Mouse (Mus musculus) activated CD4-positive, CD25-positive, alpha-beta regulatory T cell, adult 4 months (primary cell): ENCODE measurements at regions not wholly inside any gene's neighbourhood (a gene's known extent, or its start where the extent isn't known, plus 50 kb on each side); places are given as distances from the start of the nearest gene placed in this dataset.

ENCODE experiments used
- ATAC-seq: one replicate; pipeline ENCODE4 v1.8.0; 2017

GRCm38 (mm10) chr4:31525638-31526207, 438.2 kb upstream of the Map3k7 start:
- ATAC-seq: no peak

- no peak for ATAC-seq
Observed at GRCm38 (mm10) chr4:31536811-31537210, 427.1 kb upstream of the Map3k7 start.

GRCm38 (mm10) chr4:31553780-31554394, 410.0 kb upstream of the Map3k7 start:
- no peak for ATAC-seq

GRCm38 (mm10) chr4:31555077-31555476, 408.8 kb upstream of the Map3k7 start:
- no peak for ATAC-seq

- ATAC-seq: no peak
Observed at GRCm38 (mm10) chr4:31557261-31557660, 406.6 kb upstream of the Map3k7 start.

GRCm38 (mm10) chr4:31560305-31560704, 403.6 kb upstream of the Map3k7 start:
- no peak for ATAC-seq

- ATAC-seq: no peak
Observed at GRCm38 (mm10) chr4:31561183-31561582, 402.7 kb upstream of the Map3k7 start.

GRCm38 (mm10) chr4:31561823-31562222, 402.1 kb upstream of the Map3k7 start:
- ATAC-seq: no peak

GRCm38 (mm10) chr4:31566158-31566557, 397.7 kb upstream of the Map3k7 start:
- no peak for ATAC-seq

- no peak for ATAC-seq
Observed at GRCm38 (mm10) chr4:31566834-31567233, 397.1 kb upstream of the Map3k7 start.

GRCm38 (mm10) chr4:31569687-31570086, 394.2 kb upstream of the Map3k7 start:
- no peak for ATAC-seq

- no peak for ATAC-seq
Observed at GRCm38 (mm10) chr4:31576982-31577579, 386.8 kb upstream of the Map3k7 start.

GRCm38 (mm10) chr4:31583495-31583894, 380.4 kb upstream of the Map3k7 start:
- no peak for ATAC-seq

GRCm38 (mm10) chr4:31584171-31584570, 379.7 kb upstream of the Map3k7 start:
- ATAC-seq: no peak

- ATAC-seq: no peak
Observed at GRCm38 (mm10) chr4:31594089-31594488, 369.8 kb upstream of the Map3k7 start.

GRCm38 (mm10) chr4:31601536-31601935, 362.4 kb upstream of the Map3k7 start:
- ATAC-seq: no peak

- ATAC-seq: no peak
Observed at GRCm38 (mm10) chr4:31603776-31604175, 360.1 kb upstream of the Map3k7 start.

GRCm38 (mm10) chr4:31608811-31609210, 355.1 kb upstream of the Map3k7 start:
- no peak for ATAC-seq

- no peak for ATAC-seq
Observed at GRCm38 (mm10) chr4:31609559-31609958, 354.3 kb upstream of the Map3k7 start.

GRCm38 (mm10) chr4:31612147-31612824, 351.6 kb upstream of the Map3k7 start:
- ATAC-seq: no peak

- no peak for ATAC-seq
Observed at GRCm38 (mm10) chr4:31612825-31613514, 350.9 kb upstream of the Map3k7 start.

GRCm38 (mm10) chr4:31617572-31617971, 346.3 kb upstream of the Map3k7 start:
- no peak for ATAC-seq

- ATAC-seq: no peak
Observed at GRCm38 (mm10) chr4:31618026-31618425, 345.9 kb upstream of the Map3k7 start.
